In genomic region chr14:28505051-28505585, GRCm38 (mm10) we compare ENCODE assay signal across 8 mouse cellular contexts. TPM values are rescaled to one million over a fixed set of nuclear protein-coding genes. Genes with fewer than 3 reads are reported as not detected.
DNase-seq lines count a peak whose midpoint lies in the region; ATAC-seq and TF ChIP-seq lines count a peak whose summit lies in the region.

No protein-coding gene starts in this region.

- H3K4me3 ChIP-seq in embryonic facial prominence, embryonic 14.5 days (ENCODE audit: low read depth, low read length) = peak overlapping the region; percentile 86
- peak overlapping the region; percentile 79 for H3K4me3 ChIP-seq in heart, embryonic 16.5 days (ENCODE audit: low read length)
- H3K4me3 ChIP-seq in stomach, postnatal 0 days (ENCODE audit: low read depth, low read length) = peak overlapping the region; percentile 73

- no peaks in the 10 kb centered on the region for H3K36me3 ChIP-seq in embryonic facial prominence, embryonic 14.5 days (ENCODE audit: control insufficient read depth, insufficient read depth, low read length)
- H3K36me3 ChIP-seq in heart, embryonic 16.5 days (ENCODE audit: control insufficient read depth, insufficient read depth) = no peaks in the 10 kb centered on the region
- H3K36me3 ChIP-seq in stomach, postnatal 0 days (ENCODE audit: control insufficient read depth, insufficient read depth, low read length) = no peaks in the 10 kb centered on the region

- WGBS in embryonic facial prominence, embryonic 14.5 days = 1% methylated on average over 21 of the region's 22 CpGs
- under 1% methylated on average over 22 of the region's 22 CpGs for WGBS in heart, embryonic 16.5 days
- under 1% methylated on average over 22 of the region's 22 CpGs for WGBS in stomach, postnatal 0 days

- H3K4me1 ChIP-seq in embryonic facial prominence, embryonic 14.5 days (ENCODE audit: control insufficient read depth, insufficient read depth, low read length) = peaks cover 6% of the 10 kb centered on the region; the same call in 1 of the 2 replicates
- peaks cover 11% of the 10 kb centered on the region for H3K4me1 ChIP-seq in heart, embryonic 16.5 days (ENCODE audit: control insufficient read depth, insufficient read depth, low read length)
- H3K4me1 ChIP-seq in stomach, postnatal 0 days (replicated peaks; ENCODE audit: control insufficient read depth, insufficient read depth) = peaks cover 4% of the 10 kb centered on the region; the same call in 1 of the 2 replicates

- TF ChIP-seq EP300 in stomach, postnatal 0 days (optimal IDR thresholded peaks at IDR 0.05) = no peak

- peak overlapping the region; percentile 99 for H3K27ac ChIP-seq in embryonic facial prominence, embryonic 14.5 days (replicated peaks; ENCODE audit: low read depth, low read length)
- H3K27ac ChIP-seq in heart, embryonic 16.5 days (ENCODE audit: low read length) = peak overlapping the region; percentile 85
- H3K27ac ChIP-seq in stomach, postnatal 0 days (replicated peaks) = peak overlapping the region; percentile 89

- peak overlapping the region; percentile 84 for H3K4me2 ChIP-seq in embryonic facial prominence, embryonic 14.5 days (ENCODE audit: low read depth, low read length)
- H3K4me2 ChIP-seq in heart, embryonic 16.5 days (ENCODE audit: low read depth, low read length) = peak overlapping the region; percentile 90
- H3K4me2 ChIP-seq in stomach, postnatal 0 days (replicated peaks; ENCODE audit: low read depth) = peak overlapping the region; percentile 86

- no peaks in the 10 kb centered on the region for H3K9me3 ChIP-seq in embryonic facial prominence, embryonic 14.5 days (ENCODE audit: control insufficient read depth, low read length)
- no peaks in the 10 kb centered on the region for H3K9me3 ChIP-seq in heart, embryonic 16.5 days (replicated peaks; ENCODE audit: control insufficient read depth, low read length)
- no peaks in the 10 kb centered on the region for H3K9me3 ChIP-seq in stomach, postnatal 0 days (ENCODE audit: control insufficient read depth, low read length)

- 0 out of 2 replicates have a peak, but pooled peaks cover 6% of the 10 kb centered on the region for H3K27me3 ChIP-seq in embryonic facial prominence, embryonic 14.5 days (replicated peaks; ENCODE audit: control insufficient read depth, insufficient read depth, low read length)
- H3K27me3 ChIP-seq in heart, embryonic 16.5 days (ENCODE audit: control insufficient read depth, insufficient read depth, low read length) = peaks cover 29% of the 10 kb centered on the region
- no peaks in the 10 kb centered on the region for H3K27me3 ChIP-seq in stomach, postnatal 0 days (ENCODE audit: control insufficient read depth, insufficient read depth, low read length)

- peak; percentile 50 to 59 for DNase-seq in right cerebral cortex, postnatal 10 days (ENCODE audit: low spot score in 2 of 2)
- DNase-seq in right cerebral cortex, adult 18-20 months = no peak
- peak; percentile 88 for DNase-seq in embryonic facial prominence, embryonic 14.5 days (ENCODE audit: low spot score)
- peak; percentile 63 for DNase-seq in kidney, postnatal 14 days
- DNase-seq in lung, postnatal 4 days = peak; percentile 58 to 69
- DNase-seq in stomach, postnatal 0 days (ENCODE audit: low spot score) = peak; percentile 59
- DNase-seq in spleen, postnatal 10 days (ENCODE audit: low spot score in 2 of 2) = no peak

- ATAC-seq in embryonic facial prominence, embryonic 14.5 days (ENCODE audit: low read depth) = peak; percentile 42; the same call in 1 of the 2 replicates
- ATAC-seq in heart, embryonic 16.5 days (replicated peaks; ENCODE audit: extremely low read depth, insufficient read depth, low FRiP score) = peak; percentile 28
- 0 out of 2 replicates have a peak, but pooled peaks have one; percentile 36 for ATAC-seq in stomach, postnatal 0 days (ENCODE audit: low FRiP score, low TSS enrichment)

- peak; percentile 33 for TF ChIP-seq CTCF in stomach, postnatal 0 days (IDR thresholded peaks at IDR 0.05; ENCODE audit: low read depth)

- peak overlapping the region; percentile 96 for H3K9ac ChIP-seq in embryonic facial prominence, embryonic 14.5 days (ENCODE audit: low read depth, low read length)
- peak overlapping the region; percentile 83 for H3K9ac ChIP-seq in heart, embryonic 16.5 days (ENCODE audit: low read length)
- H3K9ac ChIP-seq in stomach, postnatal 0 days (ENCODE audit: low read length) = peak overlapping the region; percentile 73

RNA-seq across cellular contexts. Expression of gene Wnt5a, which starts 0.6 kb away (rescaled TPM):
- 58.6 and 68.9 TPM in 2 replicates for polyA plus RNA-seq in embryonic facial prominence, embryonic 14.5 days (2014; fragmentation: Nextera tagmentation; extraction: Ambion mirVana)
- polyA plus RNA-seq in heart, embryonic 16.5 days (2015; fragmentation: Nextera tagmentation; extraction: Ambion mirVana) = 9.3 and 9.8 TPM in 2 replicates
- 12.2 and 12.9 TPM in 2 replicates for polyA plus RNA-seq in stomach, postnatal 0 days (2015; fragmentation: Nextera tagmentation; extraction: Ambion mirVana)

Comparison
In these comparisons a context has a peak if more than half of its experiments do, and no peak if none do; other contexts are left out.
1. DNase-seq: peak in right cerebral cortex, postnatal 10 days (2 of 2), embryonic facial prominence, embryonic 14.5 days (single experiment), kidney, postnatal 14 days (single experiment), lung, postnatal 4 days (2 of 2) and stomach, postnatal 0 days (single experiment); none in right cerebral cortex, adult 18-20 months (single experiment) and spleen, postnatal 10 days (0 of 2).
2. Peak in every context shown above with its lines, with median percentiles within 50 percentile points of each other: ATAC-seq, H3K27ac ChIP-seq, H3K4me2 ChIP-seq, H3K4me3 ChIP-seq and H3K9ac ChIP-seq.